Mouse (Mus musculus) forebrain, embryonic 15.5 days (tissue): ENCODE measurements around the gene Gckr. TPM values are rescaled to one million over a fixed set of nuclear protein-coding genes. Genes with fewer than 3 reads are reported as not detected.

Experiments
- ATAC-seq: fragments of 200-750 bp; cut with Nextera tagmentation; replicated peaks from 2 replicates; pipeline ENCODE4 v1.8.0; 2017; ENCODE audit warnings: mild to moderate bottlenecking, moderate TSS enrichment, moderate library complexity
- H3K27ac ChIP-seq: fragments of 300-500 bp; sonication (generic); replicated peaks from 2 replicates; pipeline ENCODE4 v1.5.1; 2015; ENCODE audit warnings: mild to moderate bottlenecking, inconsistent platforms
- H3K27me3 ChIP-seq: fragments of 300-500 bp; sonication (generic); 2 replicates; pipeline ENCODE4 v1.6.1; 2015; ENCODE audit warnings: inconsistent platforms
- H3K36me3 ChIP-seq: fragments of 300-500 bp; sonication (generic); 2 replicates; pipeline ENCODE4 v1.6.1; 2015; ENCODE audit warnings: mild to moderate bottlenecking, inconsistent platforms
- H3K4me1 ChIP-seq: fragments of 300-500 bp; sonication (generic); 2 replicates; pipeline ENCODE4 v1.6.1; 2015; ENCODE audit warnings: inconsistent platforms
- H3K4me2 ChIP-seq: fragments of 300-500 bp; sonication (generic); replicated peaks from 2 replicates; pipeline ENCODE4 v1.6.1; 2015; ENCODE audit warnings: mild to moderate bottlenecking, inconsistent platforms
- H3K4me3 ChIP-seq: fragments of 300-500 bp; sonication (generic); 2 replicates; pipeline ENCODE4 v1.5.1; 2015; ENCODE audit warnings: mild to moderate bottlenecking, inconsistent platforms
- H3K9ac ChIP-seq: fragments of 300-500 bp; sonication (generic); replicated peaks from 2 replicates; pipeline ENCODE4 v1.6.1; 2015; ENCODE audit warnings: mild to moderate bottlenecking, inconsistent platforms
- H3K9me3 ChIP-seq: fragments of 300-500 bp; sonication (generic); 2 replicates; pipeline ENCODE4 v1.6.1; 2016; ENCODE audit warnings: inconsistent platforms
- WGBS: fragments of 180-500 bp; shearing (Covaris S2); methylation state at CpG from one replicate; pipeline ENCODE4 v1.1.7; 2015; ENCODE audit warnings: mixed read lengths; 5-methylcytosine and 5-hydroxymethylcytosine counted together
- polyA plus RNA-seq: library from polyadenylated mRNA; unstranded; fragments of >200 nt; fragmentation: Nextera tagmentation; extraction: Ambion mirVana; gene quantifications from 2 replicates; pipeline ENCODE4 v1.2.1, GENCODE M21; 2015

Gckr gene
- 0.27 and 0.45 TPM in 2 replicates for polyA plus RNA-seq

- Histone ChIP-seq H3K36me3 (peaks cover 6% of the 10 kb centered on the region; the same call in 1 of the 2 replicates), H3K4me3 (peak within 1 kb of the TSS; percentile 64), H3K27me3 (no peaks in the 10 kb centered on the region), H3K4me1 (peaks cover 18% of the 10 kb centered on the region), H3K27ac (peak within 1 kb of the TSS; percentile 78; the same call in 1 of the 2 replicates), H3K9ac (peak within 1 kb of the TSS; percentile 86; the same call in 1 of the 2 replicates), H3K9me3 (no peaks in the 10 kb centered on the region), H3K4me2 (peak within 1 kb of the TSS; percentile 83)
- ATAC-seq, result no peak
- WGBS, result 84% methylated on average over 13 of the region's 13 CpGs
Observed at GRCm38 (mm10) chr5:31297047-31297757, at the start of gene Gckr. Gckr (plus strand) TSS chr5:31297443.

- H3K4me3 ChIP-seq, result no peak overlapping the region
- H3K9ac ChIP-seq, result no peak overlapping the region
- H3K36me3 ChIP-seq, result peaks cover 76% of the 10 kb centered on the region
- peaks cover 4% of the 10 kb centered on the region; the same call in 1 of the 2 replicates for H3K4me1 ChIP-seq
- 0 out of 2 replicates have a peak, but pooled peaks have one; percentile 51 for ATAC-seq
- no peaks in the 10 kb centered on the region for H3K9me3 ChIP-seq
- H3K27me3 ChIP-seq, result no peaks in the 10 kb centered on the region
- no peak overlapping the region for H3K27ac ChIP-seq
- 67% methylated on average over 4 of the region's 4 CpGs for WGBS
- no peak overlapping the region for H3K4me2 ChIP-seq
Observed at GRCm38 (mm10) chr5:31250716-31251115, 46.5 kb upstream of the Gckr start.

- Histone ChIP-seq H3K9ac (no peak within 1 kb of the TSS), H3K4me1 (peaks cover 4% of the 10 kb centered on the region; the same call in 1 of the 2 replicates), H3K27me3 (no peaks in the 10 kb centered on the region), H3K4me3 (no peak within 1 kb of the TSS), H3K36me3 (peaks cover 71% of the 10 kb centered on the region), H3K27ac (no peak within 1 kb of the TSS), H3K4me2 (no peak within 1 kb of the TSS; the same call in 1 of the 2 replicates), H3K9me3 (no peaks in the 10 kb centered on the region)
- ATAC-seq, result peak; percentile 47; the same call in 1 of the 2 replicates
- 14% methylated on average over 47 of the region's 47 CpGs for WGBS
Observed at GRCm38 (mm10) chr5:31251541-31252101, 45.6 kb upstream of the Gckr start, which contains the start of gene Krtcap3. Krtcap3 (plus strand) TSS chr5:31251691.

GRCm38 (mm10) chr5:31252151-31252550, 45.1 kb upstream of the Gckr start:
- Histone ChIP-seq H3K36me3 (peaks cover 67% of the 10 kb centered on the region), H3K4me3 (no peak overlapping the region), H3K9ac (no peak overlapping the region), H3K4me1 (peaks cover 4% of the 10 kb centered on the region; the same call in 1 of the 2 replicates), H3K9me3 (no peaks in the 10 kb centered on the region), H3K27ac (no peak overlapping the region), H3K27me3 (no peaks in the 10 kb centered on the region), H3K4me2 (no peak overlapping the region)
- no peak for ATAC-seq
- 43% methylated on average over 10 of the region's 10 CpGs for WGBS

GRCm38 (mm10) chr5:31252795-31253545, 44.3 kb upstream of the Gckr start:
- ATAC-seq, result no peak
- Histone ChIP-seq H3K4me1 (peaks cover 4% of the 10 kb centered on the region; the same call in 1 of the 2 replicates), H3K4me3 (no peak overlapping the region), H3K27ac (no peak overlapping the region), H3K9me3 (no peaks in the 10 kb centered on the region), H3K27me3 (no peaks in the 10 kb centered on the region), H3K4me2 (no peak overlapping the region), H3K9ac (no peak overlapping the region), H3K36me3 (peaks cover 59% of the 10 kb centered on the region)
- WGBS, result 80% methylated on average over 16 of the region's 16 CpGs

- H3K4me3 ChIP-seq, result no peak overlapping the region
- H3K27ac ChIP-seq, result no peak overlapping the region
- peaks cover 55% of the 10 kb centered on the region for H3K36me3 ChIP-seq
- no peaks in the 10 kb centered on the region for H3K27me3 ChIP-seq
- H3K4me2 ChIP-seq, result no peak overlapping the region
- H3K9ac ChIP-seq, result no peak overlapping the region
- ATAC-seq, result no peak
- peaks cover 4% of the 10 kb centered on the region; the same call in 1 of the 2 replicates for H3K4me1 ChIP-seq
- H3K9me3 ChIP-seq, result no peaks in the 10 kb centered on the region
- 97% methylated on average over 8 of the region's 8 CpGs for WGBS
Observed at GRCm38 (mm10) chr5:31253806-31254205, 43.4 kb upstream of the Gckr start.

GRCm38 (mm10) chr5:31254452-31254851, 42.8 kb upstream of the Gckr start:
- ATAC-seq, result no peak
- Histone ChIP-seq H3K27me3 (no peaks in the 10 kb centered on the region), H3K9me3 (no peaks in the 10 kb centered on the region), H3K36me3 (peaks cover 52% of the 10 kb centered on the region), H3K4me1 (peaks cover 4% of the 10 kb centered on the region; the same call in 1 of the 2 replicates), H3K4me3 (no peak overlapping the region), H3K4me2 (no peak overlapping the region), H3K27ac (no peak overlapping the region), H3K9ac (no peak overlapping the region)
- 87% methylated on average over 7 of the region's 7 CpGs for WGBS

- no peak overlapping the region for H3K9ac ChIP-seq
- no peak overlapping the region for H3K27ac ChIP-seq
- H3K4me3 ChIP-seq, result no peak overlapping the region
- 89% methylated on average over 8 of the region's 8 CpGs for WGBS
- no peaks in the 10 kb centered on the region for H3K9me3 ChIP-seq
- ATAC-seq, result no peak
- H3K36me3 ChIP-seq, result peaks cover 52% of the 10 kb centered on the region
- H3K4me2 ChIP-seq, result no peak overlapping the region
- H3K4me1 ChIP-seq, result peaks cover 4% of the 10 kb centered on the region; the same call in 1 of the 2 replicates
- no peaks in the 10 kb centered on the region for H3K27me3 ChIP-seq
Observed at GRCm38 (mm10) chr5:31254901-31255300, 42.3 kb upstream of the Gckr start.

- no peak for ATAC-seq
- 94% methylated on average over 2 of the region's 2 CpGs for WGBS
- H3K4me2 ChIP-seq, result no peak overlapping the region
- no peaks in the 10 kb centered on the region for H3K27me3 ChIP-seq
- peaks cover 4% of the 10 kb centered on the region; the same call in 1 of the 2 replicates for H3K4me1 ChIP-seq
- H3K9ac ChIP-seq, result no peak overlapping the region
- H3K4me3 ChIP-seq, result no peak overlapping the region
- no peak overlapping the region for H3K27ac ChIP-seq
- peaks cover 52% of the 10 kb centered on the region for H3K36me3 ChIP-seq
- no peaks in the 10 kb centered on the region for H3K9me3 ChIP-seq
Observed at GRCm38 (mm10) chr5:31255381-31255780, 41.9 kb upstream of the Gckr start.

- Histone ChIP-seq H3K27me3 (no peaks in the 10 kb centered on the region), H3K4me2 (no peak overlapping the region), H3K9me3 (no peaks in the 10 kb centered on the region), H3K4me1 (peaks cover 4% of the 10 kb centered on the region; the same call in 1 of the 2 replicates), H3K9ac (no peak overlapping the region), H3K27ac (no peak overlapping the region), H3K4me3 (no peak overlapping the region), H3K36me3 (peaks cover 52% of the 10 kb centered on the region)
- ATAC-seq, result no peak
- 95% methylated on average over 2 of the region's 2 CpGs for WGBS
Observed at GRCm38 (mm10) chr5:31255971-31256370, 41.3 kb upstream of the Gckr start.

- peaks cover 55% of the 10 kb centered on the region for H3K36me3 ChIP-seq
- H3K9me3 ChIP-seq, result no peaks in the 10 kb centered on the region
- H3K9ac ChIP-seq, result no peak overlapping the region
- no peak overlapping the region for H3K4me2 ChIP-seq
- no peaks in the 10 kb centered on the region for H3K4me1 ChIP-seq
- no peak overlapping the region for H3K4me3 ChIP-seq
- 92% methylated on average over 11 of the region's 11 CpGs for WGBS
- ATAC-seq, result no peak
- H3K27ac ChIP-seq, result no peak overlapping the region
- H3K27me3 ChIP-seq, result no peaks in the 10 kb centered on the region
Observed at GRCm38 (mm10) chr5:31257616-31258015, 39.6 kb upstream of the Gckr start.

GRCm38 (mm10) chr5:31266101-31266500, 31.1 kb upstream of the Gckr start:
- ATAC-seq, result no peak
- Histone ChIP-seq H3K9ac (no peak overlapping the region), H3K4me2 (no peak overlapping the region), H3K4me1 (no peaks in the 10 kb centered on the region), H3K36me3 (peaks cover 81% of the 10 kb centered on the region), H3K27ac (no peak overlapping the region), H3K27me3 (no peaks in the 10 kb centered on the region), H3K4me3 (no peak overlapping the region), H3K9me3 (no peaks in the 10 kb centered on the region)
- 82% methylated on average over 7 of the region's 7 CpGs for WGBS
